Mouse (Mus musculus) gastrocnemius, postnatal 10 days (tissue): ENCODE data around the gene Bcl9. TPM values are rescaled to one million over a fixed set of nuclear protein-coding genes. Genes with fewer than 3 reads are reported as not detected.

Experiments used
- DNase-seq: peaks from one replicate; pipeline ENCODE4 v3.0.0; 2021; ENCODE audit warnings: mixed read lengths
- total RNA-seq, 2 experiments: library from RNA; stranded (reverse); gene quantifications; 2 replicates each; pipeline ENCODE4 v1.2.3; 2021

Gene Bcl9
- total RNA-seq, 2 experiments from 2014 or later = 7.0 to 11.3 TPM

DNA sequence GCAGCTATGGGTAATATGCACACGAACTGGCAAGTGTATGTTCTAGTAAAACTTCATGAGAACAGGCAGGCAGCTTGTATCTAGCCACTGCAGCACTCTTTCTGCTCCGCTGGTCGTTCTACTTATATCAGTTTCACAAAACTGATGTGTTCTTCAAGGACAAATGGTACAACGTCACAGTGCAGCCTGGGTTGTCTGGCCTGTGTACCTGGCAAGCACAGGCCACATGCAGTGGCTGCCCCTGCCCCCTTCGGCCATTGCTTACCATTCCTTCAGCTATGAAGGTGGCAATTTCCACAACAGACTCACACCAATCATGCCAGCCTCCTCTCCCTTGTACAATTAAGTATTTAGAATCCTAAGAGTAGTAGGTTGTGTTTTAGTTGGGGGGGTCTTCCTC is 125.1 kb downstream of the Bcl9 start:
- DNase-seq = no peak

DNA sequence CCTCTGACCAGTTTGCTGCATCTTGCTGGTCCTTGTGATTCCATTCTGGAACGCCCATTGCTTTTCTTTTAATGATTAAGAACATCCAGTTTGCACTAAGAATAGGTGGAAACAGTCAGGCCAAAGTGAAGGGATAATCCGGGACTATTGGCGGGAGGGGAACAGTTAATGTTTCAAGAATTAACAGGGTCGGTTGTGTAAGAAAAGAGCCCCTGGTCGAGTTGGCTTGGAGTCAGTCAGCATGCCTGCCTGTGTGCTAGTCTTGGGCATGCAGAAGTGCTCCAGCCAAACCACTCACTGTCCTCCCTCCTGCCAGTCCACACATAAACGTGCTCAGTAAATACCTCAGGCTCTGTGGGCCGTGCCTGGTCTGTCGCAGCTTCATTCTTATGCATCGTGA is 125.5 kb downstream of the Bcl9 start:
- no peak for DNase-seq

DNA sequence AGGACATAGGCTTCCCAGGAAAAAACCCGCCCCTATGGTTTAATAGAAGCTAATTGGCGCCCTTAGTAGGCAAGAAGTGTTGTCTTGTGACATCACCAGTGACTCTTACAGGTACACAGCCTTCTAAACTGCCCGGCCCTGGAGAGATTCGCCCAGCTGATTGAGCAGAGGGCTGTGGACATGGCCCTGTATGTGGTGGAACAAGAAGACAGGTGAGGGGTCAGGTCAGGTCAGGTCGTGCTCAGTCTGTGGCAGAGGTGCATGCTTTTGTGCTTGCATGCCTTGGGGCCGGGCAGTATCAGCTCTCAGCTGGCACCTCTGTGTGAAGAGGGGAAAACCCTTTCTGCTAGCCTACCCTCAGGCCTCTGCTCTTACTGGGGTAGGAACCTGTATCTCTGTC is 126.2 kb downstream of the Bcl9 start:
- DNase-seq = no peak

DNA sequence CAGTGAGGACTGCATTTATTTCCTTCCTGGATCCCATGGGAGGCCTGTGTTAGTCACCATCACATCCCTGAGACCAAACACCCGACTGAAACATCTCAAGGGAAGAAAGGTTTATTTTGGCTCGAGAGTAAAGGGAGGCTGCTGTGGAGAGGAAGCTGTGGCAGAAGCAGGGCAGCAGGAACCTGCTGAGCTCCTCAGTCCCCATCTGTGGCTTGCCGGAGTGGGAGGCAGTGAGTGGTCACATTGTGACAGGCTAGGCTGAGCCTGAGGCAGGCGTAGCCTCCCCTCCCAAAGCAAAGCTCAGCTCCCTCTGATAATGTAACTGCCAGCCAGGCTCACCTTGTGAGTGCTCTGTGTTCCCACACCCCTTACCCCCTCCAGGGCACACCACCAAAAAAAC is 130.6 kb downstream of the Bcl9 start:
- DNase-seq = no peak

GRCm38 (mm10) chr3:97164477-97164876 is 133.2 kb downstream of the Bcl9 start:
- no peak for DNase-seq

GRCm38 (mm10) chr3:97161773-97162172 is 135.9 kb downstream of the Bcl9 start:
- no peak for DNase-seq

DNA sequence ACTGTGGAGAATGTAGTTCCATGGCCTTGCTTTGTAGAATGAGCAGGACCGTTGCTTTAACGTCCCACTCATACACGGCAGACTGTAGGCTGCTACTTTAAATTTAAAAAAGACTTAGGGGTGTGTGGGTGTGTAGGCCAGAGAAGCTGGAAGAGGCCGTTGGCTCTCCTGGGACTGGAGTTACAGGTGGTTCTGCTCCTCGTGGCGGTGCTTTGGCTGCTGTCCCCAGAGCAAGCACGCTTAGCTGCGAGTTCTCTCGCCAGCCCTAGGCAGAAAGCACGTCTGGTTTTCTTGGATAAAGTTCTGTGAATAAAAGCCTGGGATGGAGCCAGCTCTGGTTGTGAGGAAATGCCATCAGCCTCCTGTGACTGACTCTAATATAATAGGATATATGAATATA is 136.8 kb downstream of the Bcl9 start:
- DNase-seq = no peak

- no peak for DNase-seq
Measured at GRCm38 (mm10) chr3:97159986-97160385, 137.7 kb downstream of the Bcl9 start.

DNA sequence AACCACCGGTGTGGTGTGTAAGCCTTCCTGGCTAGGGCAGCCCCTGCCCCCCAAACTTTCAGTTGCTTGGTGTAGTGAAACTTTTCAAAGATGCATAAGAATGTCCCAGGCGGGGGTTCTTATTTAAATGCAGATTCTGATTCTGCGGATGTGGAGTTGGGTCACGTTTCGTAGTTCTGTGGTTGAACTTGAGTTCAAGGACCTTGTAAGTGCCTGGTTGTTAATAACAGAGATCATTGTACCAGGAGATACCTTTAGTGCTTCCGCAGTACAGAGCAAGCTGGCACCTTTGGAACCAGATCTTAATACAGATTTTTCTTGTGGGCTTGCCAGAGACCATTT is 138.2 kb downstream of the Bcl9 start:
- no peak for DNase-seq

GRCm38 (mm10) chr3:97158611-97159508 is 138.9 kb downstream of the Bcl9 start, which contains the start of gene Acp6:
Gene Acp6 (plus strand): TSS chr3:97158777.
- peak; percentile 90 for DNase-seq

GRCm38 (mm10) chr3:97157958-97158599 is 139.6 kb downstream of the Bcl9 start:
- peak; percentile 74 for DNase-seq

DNA sequence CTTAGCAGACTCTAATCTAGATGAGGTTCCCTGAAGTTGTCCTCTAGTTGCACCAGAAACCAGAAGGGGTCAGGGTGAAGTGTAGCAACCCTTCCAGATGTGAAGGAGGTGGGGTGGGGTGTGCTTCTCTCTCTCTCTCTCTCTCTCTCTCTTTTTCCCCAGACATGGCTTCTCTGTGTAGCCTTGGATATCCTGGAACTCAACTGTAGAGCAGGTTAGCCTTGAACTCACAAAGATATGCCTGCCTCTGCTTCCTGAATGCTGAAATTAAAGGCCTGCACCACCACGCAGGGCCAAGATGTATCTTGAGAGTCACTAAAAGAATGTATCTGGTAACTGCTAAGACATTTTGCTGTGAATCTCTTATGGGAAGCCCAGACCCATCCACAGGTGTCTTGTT is 140.4 kb downstream of the Bcl9 start:
- no peak for DNase-seq

GRCm38 (mm10) chr3:97156431-97156830 is 141.3 kb downstream of the Bcl9 start:
- no peak for DNase-seq

Other genes starting within 250 kb of the Bcl9 start
- gene Acp6, start 139.1 kb downstream of the Bcl9 start, total RNA-seq = 10 to 100 TPM; 15.4 to 18.9 TPM
- gene Olfr1402, start 124.1 kb upstream of the Bcl9 start, total RNA-seq = not detected